Mouse (Mus musculus): Measurements from ENCODE around the gene Plac1.

DNA sequence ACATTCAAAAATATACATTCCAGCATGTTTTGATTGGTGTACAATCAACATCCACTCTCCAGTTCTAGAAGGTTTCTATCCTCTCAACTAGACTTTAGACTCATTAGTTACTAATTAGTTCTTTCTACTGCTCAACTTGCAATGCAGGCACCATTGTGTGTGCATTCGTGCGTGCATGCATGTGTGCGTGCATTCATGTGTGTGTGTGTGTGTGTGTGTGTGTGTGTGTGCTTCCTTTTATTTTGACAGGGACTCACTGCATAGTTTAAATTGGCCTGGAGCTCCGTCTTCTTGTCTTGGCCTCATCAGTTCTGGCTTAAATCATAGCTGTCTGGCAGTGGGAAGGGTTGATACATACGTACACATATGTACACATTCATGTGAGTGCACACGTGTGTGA, 198.9 kb downstream of the Plac1 start:
- TF ChIP-seq CTCF (IDR thresholded peaks at IDR 0.05; ENCODE audit: control insufficient read depth, insufficient read depth, low read length) (no peak), POLR2A (IDR thresholded peaks at IDR 0.05; ENCODE audit: borderline replicate concordance, control insufficient read depth, low read depth, low read length) (no peak)
